Mouse (Mus musculus): ENCODE data around the gene Llgl1. TPM values are rescaled to one million over a fixed set of nuclear protein-coding genes. Genes with fewer than 3 reads are reported as not detected.
A peak's percentile ranks its signal among the peaks of the same experiment; 100 is the strongest.

The Llgl1 gene
- polyA plus RNA-seq, 1 experiment from 2014 or later: 61.2 TPM

GRCm38 (mm10) chr11:60729217-60729641 is 29.7 kb downstream of the Llgl1 start:
- no peaks in the 10 kb centered on the region for H3K9me3 ChIP-seq
- H3K27ac ChIP-seq: no peak overlapping the region
- 80% methylated on average over 6 of the region's 6 CpGs for WGBS
- H3K9ac ChIP-seq: peak overlapping the region; percentile 78
- peak overlapping the region; percentile 71 for H3K4me3 ChIP-seq
- no peak for ATAC-seq (ENCODE audit: low FRiP score)
- peaks cover 48% of the 10 kb centered on the region for H3K36me3 ChIP-seq
- no peaks in the 10 kb centered on the region for H3K27me3 ChIP-seq
- H3K4me2 ChIP-seq: peak overlapping the region; percentile 56
- H3K4me1 ChIP-seq (replicated peaks): peaks cover 35% of the 10 kb centered on the region

GRCm38 (mm10) chr11:60730169-60730568 is 30.6 kb downstream of the Llgl1 start:
- no peak overlapping the region for H3K9ac ChIP-seq

GRCm38 (mm10) chr11:60731251-60731650 is 31.7 kb downstream of the Llgl1 start:
- no peak for ATAC-seq (ENCODE audit: low FRiP score)
- Histone ChIP-seq H3K36me3 (peaks cover 41% of the 10 kb centered on the region), H3K9me3 (no peaks in the 10 kb centered on the region), H3K27ac (no peak overlapping the region), H3K9ac (no peak overlapping the region), H3K27me3 (no peaks in the 10 kb centered on the region), H3K4me3 (no peak overlapping the region), H3K4me2 (no peak overlapping the region), H3K4me1 (replicated peaks) (peaks cover 25% of the 10 kb centered on the region)
- 91% methylated on average over 14 of the region's 14 CpGs for WGBS

More at GRCm38 (mm10) chr11:60730169-60730568, 30.6 kb downstream of the Llgl1 start:
- no peak for ATAC-seq (ENCODE audit: low FRiP score)
- WGBS: 88% methylated on average over 9 of the region's 9 CpGs
- H3K27ac ChIP-seq: no peak overlapping the region
- no peak overlapping the region for H3K4me2 ChIP-seq
- H3K9me3 ChIP-seq: no peaks in the 10 kb centered on the region
- no peak overlapping the region for H3K4me3 ChIP-seq
- no peaks in the 10 kb centered on the region for H3K27me3 ChIP-seq
- peaks cover 41% of the 10 kb centered on the region for H3K36me3 ChIP-seq
- H3K4me1 ChIP-seq (replicated peaks): peaks cover 35% of the 10 kb centered on the region

GRCm38 (mm10) chr11:60734206-60734605 is 34.7 kb downstream of the Llgl1 start:
- 86% methylated on average over 2 of the region's 2 CpGs for WGBS
- peaks cover 58% of the 10 kb centered on the region for H3K36me3 ChIP-seq

GRCm38 (mm10) chr11:60735191-60735590 is 35.7 kb downstream of the Llgl1 start:
- peaks cover 67% of the 10 kb centered on the region for H3K36me3 ChIP-seq
- 75% methylated on average over 5 of the region's 5 CpGs for WGBS

More at GRCm38 (mm10) chr11:60734206-60734605, 34.7 kb downstream of the Llgl1 start:
- Histone ChIP-seq H3K27ac (no peak overlapping the region), H3K4me2 (no peak overlapping the region), H3K4me3 (no peak overlapping the region), H3K4me1 (replicated peaks) (peaks cover 6% of the 10 kb centered on the region), H3K27me3 (no peaks in the 10 kb centered on the region), H3K9ac (no peak overlapping the region), H3K9me3 (no peaks in the 10 kb centered on the region)
- no peak for ATAC-seq (ENCODE audit: low FRiP score)

GRCm38 (mm10) chr11:60736491-60736890 is 37.0 kb downstream of the Llgl1 start:
- 93% methylated on average over 3 of the region's 3 CpGs for WGBS
- no peak for ATAC-seq (ENCODE audit: low FRiP score)
- no peak overlapping the region for H3K27ac ChIP-seq

More at GRCm38 (mm10) chr11:60735191-60735590, 35.7 kb downstream of the Llgl1 start:
- H3K4me2 ChIP-seq: no peak overlapping the region
- H3K9ac ChIP-seq: no peak overlapping the region
- no peaks in the 10 kb centered on the region for H3K9me3 ChIP-seq
- no peaks in the 10 kb centered on the region; the same call in 1 of the 2 replicates for H3K4me1 ChIP-seq (replicated peaks)
- ATAC-seq (ENCODE audit: low FRiP score): no peak
- H3K27me3 ChIP-seq: no peaks in the 10 kb centered on the region
- H3K27ac ChIP-seq: no peak overlapping the region
- H3K4me3 ChIP-seq: no peak overlapping the region

GRCm38 (mm10) chr11:60737450-60737849 is 37.9 kb downstream of the Llgl1 start:
- H3K27ac ChIP-seq: no peak overlapping the region
- ATAC-seq (ENCODE audit: low FRiP score): no peak
- no peak overlapping the region for H3K9ac ChIP-seq
- H3K36me3 ChIP-seq: peaks cover 67% of the 10 kb centered on the region
- H3K27me3 ChIP-seq: no peaks in the 10 kb centered on the region
- H3K9me3 ChIP-seq: no peaks in the 10 kb centered on the region
- no peaks in the 10 kb centered on the region; the same call in 1 of the 2 replicates for H3K4me1 ChIP-seq (replicated peaks)
- H3K4me2 ChIP-seq: no peak overlapping the region
- H3K4me3 ChIP-seq: no peak overlapping the region

More at GRCm38 (mm10) chr11:60736491-60736890, 37.0 kb downstream of the Llgl1 start:
- Histone ChIP-seq H3K9me3 (no peaks in the 10 kb centered on the region), H3K4me1 (replicated peaks) (no peaks in the 10 kb centered on the region; the same call in 1 of the 2 replicates), H3K4me2 (no peak overlapping the region), H3K9ac (no peak overlapping the region), H3K36me3 (peaks cover 67% of the 10 kb centered on the region), H3K27me3 (no peaks in the 10 kb centered on the region), H3K4me3 (no peak overlapping the region)

GRCm38 (mm10) chr11:60740321-60740720 is 40.8 kb downstream of the Llgl1 start:
- Histone ChIP-seq H3K4me1 (replicated peaks) (no peaks in the 10 kb centered on the region), H3K4me3 (no peak overlapping the region), H3K9ac (no peak overlapping the region), H3K27me3 (no peaks in the 10 kb centered on the region), H3K36me3 (peaks cover 77% of the 10 kb centered on the region), H3K9me3 (no peaks in the 10 kb centered on the region), H3K27ac (no peak overlapping the region), H3K4me2 (no peak overlapping the region)
- 87% methylated on average over 3 of the region's 3 CpGs for WGBS
- no peak for ATAC-seq (ENCODE audit: low FRiP score)

- no peak for ATAC-seq (ENCODE audit: low FRiP score)
- H3K27ac ChIP-seq: no peak overlapping the region
- peaks cover 78% of the 10 kb centered on the region for H3K36me3 ChIP-seq
These were observed 56.0 kb downstream of the Llgl1 start for GRCm38 (mm10) chr11:60755570-60755969.

GRCm38 (mm10) chr11:60761681-60762080 is 62.2 kb downstream of the Llgl1 start:
- H3K27ac ChIP-seq: no peak overlapping the region
- 94% methylated on average over 3 of the region's 3 CpGs for WGBS
- no peak overlapping the region for H3K9ac ChIP-seq
- no peaks in the 10 kb centered on the region for H3K4me1 ChIP-seq (replicated peaks)
- no peak overlapping the region for H3K4me2 ChIP-seq
- H3K36me3 ChIP-seq: peaks cover 35% of the 10 kb centered on the region
- H3K27me3 ChIP-seq: no peaks in the 10 kb centered on the region
- H3K4me3 ChIP-seq: no peak overlapping the region
- ATAC-seq (ENCODE audit: low FRiP score): no peak
- no peaks in the 10 kb centered on the region for H3K9me3 ChIP-seq

More at GRCm38 (mm10) chr11:60755570-60755969, 56.0 kb downstream of the Llgl1 start:
- WGBS: 96% methylated on average over 7 of the region's 7 CpGs
- no peaks in the 10 kb centered on the region for H3K4me1 ChIP-seq (replicated peaks)
- no peak overlapping the region for H3K4me2 ChIP-seq
- H3K9ac ChIP-seq: no peak overlapping the region
- no peaks in the 10 kb centered on the region for H3K27me3 ChIP-seq
- H3K4me3 ChIP-seq: no peak overlapping the region
- no peaks in the 10 kb centered on the region for H3K9me3 ChIP-seq

Small RNAs within 50 kb of the gene (microRNA-seq; reads per million reads assigned to microRNA genes)
- gene Mir5100: not detected

Other genes starting within 250 kb of the Llgl1 start
- 86.5 and 92.2 TPM in 2 replicates for gene Drg2, start 245.1 kb upstream of the Llgl1 start, polyA plus RNA-seq (2015; fragmentation: Nextera tagmentation; extraction: Ambion mirVana)
- 0.14 TPM in 2 replicates for gene Myo15, start 230.4 kb upstream of the Llgl1 start, polyA plus RNA-seq (2015; fragmentation: Nextera tagmentation; extraction: Ambion mirVana)
- 23.5 and 24.9 TPM in 2 replicates for gene Alkbh5, start 163.3 kb upstream of the Llgl1 start, polyA plus RNA-seq (2015; fragmentation: Nextera tagmentation; extraction: Ambion mirVana)
- gene Flii, start 27.5 kb downstream of the Llgl1 start, polyA plus RNA-seq (2015; fragmentation: Nextera tagmentation; extraction: Ambion mirVana): 64.7 and 68.2 TPM in 2 replicates
- gene Mief2, start 28.7 kb downstream of the Llgl1 start, polyA plus RNA-seq (2015; fragmentation: Nextera tagmentation; extraction: Ambion mirVana): 21.2 and 22.4 TPM in 2 replicates
- gene Top3a, start 77.6 kb downstream of the Llgl1 start, polyA plus RNA-seq (2015; fragmentation: Nextera tagmentation; extraction: Ambion mirVana): 10.3 and 10.4 TPM in 2 replicates
- 5.9 and 6.5 TPM in 2 replicates for gene Smcr8, start 77.8 kb downstream of the Llgl1 start, polyA plus RNA-seq (2015; fragmentation: Nextera tagmentation; extraction: Ambion mirVana)
- 7.9 and 12.2 TPM in 2 replicates for gene Shmt1, start 112.0 kb downstream of the Llgl1 start, polyA plus RNA-seq (2015; fragmentation: Nextera tagmentation; extraction: Ambion mirVana)
- 30.7 and 33.3 TPM in 2 replicates for gene Dhrs7b, start 130.9 kb downstream of the Llgl1 start, polyA plus RNA-seq (2015; fragmentation: Nextera tagmentation; extraction: Ambion mirVana)
- 54.9 and 55.3 TPM in 2 replicates for gene Tmem11, start 179.5 kb downstream of the Llgl1 start, polyA plus RNA-seq (2015; fragmentation: Nextera tagmentation; extraction: Ambion mirVana)
- gene Natd1, start 215.0 kb downstream of the Llgl1 start, polyA plus RNA-seq (2015; fragmentation: Nextera tagmentation; extraction: Ambion mirVana): 36.1 and 36.8 TPM in 2 replicates
- gene Map2k3, start 232.3 kb downstream of the Llgl1 start, polyA plus RNA-seq (2015; fragmentation: Nextera tagmentation; extraction: Ambion mirVana): 30.0 and 30.4 TPM in 2 replicates

All from hindbrain, embryonic 13.5 days (tissue).